Mouse (Mus musculus) ovary, postnatal 10 days (tissue): Measurements from ENCODE around the gene Mea1.
A peak's percentile ranks its signal among the peaks of the same experiment; 100 is the strongest.

Experiments used
- DNase-seq: peaks from one replicate; pipeline ENCODE4 v3.0.0; 2022; ENCODE audit warnings: low spot score

The Mea1 gene

GRCm38 (mm10) chr17:46669911-46670310 lies 8.7 kb upstream of the Mea1 start:
- DNase-seq: no peak

- DNase-seq: peak; percentile 69
Measured at GRCm38 (mm10) chr17:46673850-46674529, 4.6 kb upstream of the Mea1 start, which contains the start of gene Rrp36. TSS of gene Rrp36 (minus strand) at chr17:46674352.

- DNase-seq: no peak
Measured at GRCm38 (mm10) chr17:46674530-46675283, 3.9 kb upstream of the Mea1 start.

GRCm38 (mm10) chr17:46678911-46679310 lies 318 bp downstream of the Mea1 start:
- no peak for DNase-seq

- DNase-seq: peak; percentile 75
Measured at GRCm38 (mm10) chr17:46679843-46680759, 1.5 kb downstream of the Mea1 start.

- peak; percentile 77 for DNase-seq
Measured at GRCm38 (mm10) chr17:46680760-46681373, 2.3 kb downstream of the Mea1 start, which contains the start of gene Klhdc3. TSS of gene Klhdc3 (minus strand) at chr17:46680914.

GRCm38 (mm10) chr17:46681466-46682118 lies 3.0 kb downstream of the Mea1 start:
- DNase-seq: no peak

GRCm38 (mm10) chr17:46682654-46683389 lies 4.2 kb downstream of the Mea1 start:
- no peak for DNase-seq

GRCm38 (mm10) chr17:46685913-46686312 lies 7.3 kb downstream of the Mea1 start:
- no peak for DNase-seq

GRCm38 (mm10) chr17:46690665-46691064 lies 12.1 kb downstream of the Mea1 start:
- DNase-seq: no peak

- DNase-seq: no peak
Measured at GRCm38 (mm10) chr17:46691390-46691789, 12.8 kb downstream of the Mea1 start.

GRCm38 (mm10) chr17:46694517-46695063 lies 16.0 kb downstream of the Mea1 start:
- no peak for DNase-seq

GRCm38 (mm10) chr17:46698515-46698914 lies 19.9 kb downstream of the Mea1 start:
- DNase-seq: no peak

- DNase-seq: no peak
Measured at GRCm38 (mm10) chr17:46699245-46699644, 20.7 kb downstream of the Mea1 start.

- DNase-seq: no peak
Measured at GRCm38 (mm10) chr17:46699912-46700311, 21.3 kb downstream of the Mea1 start.

- no peak for DNase-seq
Measured at GRCm38 (mm10) chr17:46701489-46701888, 22.9 kb downstream of the Mea1 start.

GRCm38 (mm10) chr17:46702100-46702499 lies 23.5 kb downstream of the Mea1 start:
- DNase-seq: no peak

- no peak for DNase-seq
Measured at GRCm38 (mm10) chr17:46702506-46702905, 23.9 kb downstream of the Mea1 start.

GRCm38 (mm10) chr17:46703971-46704886 lies 25.6 kb downstream of the Mea1 start:
- DNase-seq: no peak
